Mouse (Mus musculus) kidney, adult 2 months (tissue): ENCODE data around the gene Wnt8b. TPM values are rescaled to one million over a fixed set of nuclear protein-coding genes. Genes with fewer than 3 reads are reported as not detected.

ENCODE experiments used
- DNase-seq: peaks from one replicate; pipeline ENCODE4 v3.0.0; 2021
- H3K27ac ChIP-seq: fragments of 200-500 bp; 2 replicates; pipeline ENCODE4 v1.5.1; 2012; ENCODE audit warnings: low read depth, low read length, control low read depth, inconsistent platforms; ENCODE audit not compliant: insufficient read depth
- H3K27me3 ChIP-seq: fragments of 200-500 bp; replicated peaks from 2 replicates; pipeline ENCODE4 v1.6.1; 2012; ENCODE audit warnings: mild to moderate bottlenecking, moderate library complexity, low read length, inconsistent platforms; ENCODE audit not compliant: control insufficient read depth, insufficient read depth
- H3K36me3 ChIP-seq: fragments of 200-500 bp; 2 replicates; pipeline ENCODE4 v1.6.1; 2012; ENCODE audit warnings: mild to moderate bottlenecking, moderate library complexity, low read length, inconsistent platforms; ENCODE audit not compliant: control insufficient read depth, insufficient read depth
- H3K4me1 ChIP-seq: fragments of 200-500 bp; 2 replicates; pipeline ENCODE4 v1.6.1; 2011; ENCODE audit warnings: low read length; ENCODE audit not compliant: control insufficient read depth, insufficient read depth
- H3K4me3 ChIP-seq: fragments of 200-500 bp; 2 replicates; pipeline ENCODE4 v1.5.1; 2011; ENCODE audit warnings: mild to moderate bottlenecking, low read depth, low read length, control low read depth; ENCODE audit not compliant: insufficient read depth
- CTCF ChIP-seq: fragments of 200-500 bp; conservative IDR thresholded peaks from 2 replicates; pipeline ENCODE4 v1.5.1; 2011; ENCODE audit warnings: low read depth, mild to moderate bottlenecking, control low read depth, low read length, moderate library complexity, mixed read lengths; ENCODE audit not compliant: insufficient read depth, insufficient read length
- POLR2A ChIP-seq: fragments of 200-500 bp; IDR thresholded peaks from one replicate; pipeline ENCODE4 v1.6.1; 2011; ENCODE audit warnings: low read depth, low read length, control low read depth
- WGBS: fragments of 180-500 bp; shearing (Covaris S2); methylation state at CpG from one replicate; pipeline ENCODE4 v1.1.7; 2018; 5-methylcytosine and 5-hydroxymethylcytosine counted together
- polyA plus RNA-seq: library from polyadenylated mRNA; depleted of rRNA; stranded (reverse); fragments of >200 nt; gene quantifications from 2 replicates; pipeline ENCODE4 v1.2.3, GENCODE M21; 2012

The Wnt8b gene
- polyA plus RNA-seq, 1 experiment, result 0.14 TPM

DNA sequence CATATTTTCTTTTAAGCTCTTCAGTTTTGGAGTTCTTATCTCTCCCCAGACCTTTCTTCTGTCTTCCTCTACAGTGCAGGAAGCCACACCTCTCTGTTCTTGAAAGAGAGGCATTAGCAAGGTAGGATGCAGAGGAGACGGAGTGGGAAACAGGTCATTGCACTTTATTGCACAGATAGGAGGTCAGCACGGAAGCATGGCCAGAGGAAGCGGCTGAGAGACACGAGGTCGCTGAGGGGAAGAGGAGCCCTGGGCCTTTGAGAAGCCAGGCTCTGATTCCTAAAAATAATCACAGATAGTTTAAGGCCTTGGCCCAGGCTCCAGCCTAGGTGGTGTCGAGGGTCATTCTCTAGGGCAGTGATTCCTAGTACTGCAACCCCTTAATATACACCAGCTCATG, 22.5 kb downstream of the Wnt8b start:
- 55% methylated on average over 6 of the region's 6 CpGs for WGBS
- H3K4me3 ChIP-seq, result no peak overlapping the region
- H3K27ac ChIP-seq, result no peak overlapping the region

DNA sequence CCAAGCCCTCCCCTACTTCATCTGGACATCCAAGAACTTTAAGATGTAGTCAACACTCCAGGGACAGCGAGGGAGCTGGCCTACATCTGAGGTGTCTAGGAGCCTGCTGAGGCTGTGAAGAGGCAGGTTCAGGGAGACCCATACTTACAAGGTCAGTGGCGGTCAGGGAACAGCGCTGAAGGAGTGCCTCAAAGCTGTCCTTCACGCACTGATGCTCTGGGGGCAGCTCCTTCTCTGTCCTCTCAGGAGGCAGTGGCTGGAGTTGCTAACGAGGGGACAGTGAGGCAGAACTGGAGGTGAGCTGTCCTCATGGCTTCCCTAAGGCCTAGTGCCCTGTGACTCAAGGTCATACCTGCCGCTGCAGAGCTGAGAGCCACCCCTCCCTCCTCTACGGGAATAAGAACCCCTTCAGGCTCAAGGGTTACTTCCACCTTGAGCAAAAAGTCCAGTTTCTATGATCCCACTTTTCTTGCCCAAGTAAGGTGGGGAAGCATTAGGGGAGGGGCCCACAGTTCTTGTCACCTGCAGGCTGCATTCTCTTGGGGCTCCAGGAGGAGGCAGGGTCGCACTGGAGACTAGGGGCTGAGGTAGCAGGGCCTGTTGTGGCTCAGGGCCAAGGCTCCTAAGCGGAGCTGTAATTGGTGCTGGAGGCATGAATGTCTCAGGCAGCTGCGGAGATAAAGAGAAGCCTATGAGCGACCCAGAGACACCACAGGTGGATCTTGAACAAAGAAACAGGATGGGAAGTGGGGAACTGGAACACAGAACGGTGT, 24.9 kb downstream of the Wnt8b start:
- DNase-seq, result peak; percentile 34
- H3K4me3 ChIP-seq, result no peak overlapping the region
- H3K4me1 ChIP-seq, result no peaks in the 10 kb centered on the region; the same call in 1 of the 2 replicates
- WGBS, result 66% methylated on average over 12 of the region's 12 CpGs
- H3K27me3 ChIP-seq, result no peaks in the 10 kb centered on the region
- H3K27ac ChIP-seq, result no peak overlapping the region
- H3K36me3 ChIP-seq, result no peaks in the 10 kb centered on the region
- TF ChIP-seq POLR2A (no peak), CTCF (no peak; the same call in 1 of the 2 replicates)

More for the DNA sequence above, 22.5 kb downstream of the Wnt8b start:
- no peak for DNase-seq
- TF ChIP-seq POLR2A (no peak), CTCF (no peak)
- Histone ChIP-seq H3K4me1 (no peaks in the 10 kb centered on the region; the same call in 1 of the 2 replicates), H3K27me3 (no peaks in the 10 kb centered on the region), H3K36me3 (no peaks in the 10 kb centered on the region)

DNA sequence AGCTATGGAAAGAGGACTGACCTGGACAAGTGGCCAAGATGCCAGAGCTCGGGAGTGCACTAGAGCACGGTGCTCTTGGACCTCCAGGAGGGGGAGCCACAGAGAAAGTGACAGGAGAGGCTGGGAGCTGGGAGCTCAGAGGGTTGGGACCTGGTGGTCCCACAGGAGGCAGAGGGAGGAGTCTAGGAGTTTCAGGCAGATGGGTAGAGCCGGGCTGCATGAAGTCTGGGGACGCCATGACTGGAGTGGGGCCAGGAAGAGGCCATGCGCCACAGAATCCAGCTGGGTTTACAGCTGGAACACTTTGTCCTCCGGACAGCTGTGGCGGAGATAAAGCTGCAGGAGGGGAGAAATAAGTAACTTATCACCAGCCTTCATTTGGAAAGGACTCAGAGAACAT, 25.9 kb downstream of the Wnt8b start:
- DNase-seq, result peak; percentile 60
- H3K4me1 ChIP-seq, result no peaks in the 10 kb centered on the region; the same call in 1 of the 2 replicates
- H3K36me3 ChIP-seq, result no peaks in the 10 kb centered on the region
- H3K27me3 ChIP-seq, result no peaks in the 10 kb centered on the region
- TF ChIP-seq POLR2A (no peak), CTCF (peak; percentile 27; the same call in 1 of the 2 replicates)
- no peak overlapping the region for H3K4me3 ChIP-seq
- 25% methylated on average over 7 of the region's 7 CpGs for WGBS
- no peak overlapping the region for H3K27ac ChIP-seq

DNA sequence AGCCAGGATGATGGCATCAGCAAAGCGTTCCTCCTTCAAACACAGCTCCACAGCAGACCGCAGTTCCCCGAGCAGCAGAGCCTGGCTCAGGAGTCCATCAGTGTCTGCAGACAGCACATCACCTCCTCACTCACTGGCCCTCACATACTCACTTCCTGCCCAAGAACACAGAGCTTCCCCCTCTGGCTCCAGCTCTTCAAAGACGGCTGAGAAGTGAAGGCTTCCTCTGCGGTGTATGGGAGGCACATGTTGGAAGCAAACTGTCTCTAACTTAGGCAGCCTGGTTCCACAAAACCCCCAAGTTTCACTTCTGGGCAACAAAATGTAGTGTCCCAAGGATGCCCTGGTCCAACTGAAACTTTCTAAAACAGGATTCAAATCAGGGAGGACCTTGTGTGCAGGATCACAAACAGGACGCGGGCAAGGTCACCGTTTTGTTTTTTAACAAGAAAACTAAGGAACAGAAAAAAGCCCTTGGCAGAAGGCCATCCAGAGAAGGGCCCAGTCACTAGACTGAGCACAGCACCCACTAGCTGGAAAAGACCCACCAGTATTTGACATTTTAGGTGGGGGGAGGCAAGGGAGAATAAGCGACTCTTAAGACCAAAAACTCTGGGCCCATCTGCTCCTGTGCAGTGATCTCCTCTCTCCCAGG, 32.4 kb downstream of the Wnt8b start:
- H3K27me3 ChIP-seq, result no peaks in the 10 kb centered on the region
- WGBS, result 65% methylated on average over 9 of the region's 9 CpGs
- no peak overlapping the region for H3K4me3 ChIP-seq
- no peaks in the 10 kb centered on the region for H3K36me3 ChIP-seq
- DNase-seq, result no peak
- H3K4me1 ChIP-seq, result no peaks in the 10 kb centered on the region
- no peak for TF ChIP-seq POLR2A
- no peak for TF ChIP-seq CTCF
- H3K27ac ChIP-seq, result no peak overlapping the region

DNA sequence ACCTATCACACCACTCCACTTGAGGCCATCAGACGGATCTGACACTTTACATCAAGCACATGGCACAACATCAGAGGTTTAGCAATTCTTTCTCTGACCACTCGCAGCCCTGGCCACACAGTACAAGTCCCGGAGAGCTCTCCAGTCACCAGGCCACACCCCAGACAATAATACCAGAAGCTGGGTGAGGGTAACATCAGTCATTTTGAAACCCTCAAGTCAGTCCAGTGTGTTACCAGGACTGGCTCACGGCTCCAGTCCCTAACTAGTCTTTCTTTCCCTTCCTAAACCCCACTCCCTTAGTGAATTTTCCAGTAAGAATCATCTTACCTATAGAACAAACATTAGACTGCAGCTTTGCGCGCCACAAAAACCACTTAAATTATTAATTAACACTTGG, 36.7 kb downstream of the Wnt8b start:
- DNase-seq, result no peak
- WGBS, result 89% methylated on average over 6 of the region's 6 CpGs
- no peaks in the 10 kb centered on the region for H3K4me1 ChIP-seq
- no peak for TF ChIP-seq POLR2A
- TF ChIP-seq CTCF, result no peak
- H3K27ac ChIP-seq, result no peak overlapping the region
- no peaks in the 10 kb centered on the region for H3K36me3 ChIP-seq
- no peak overlapping the region for H3K4me3 ChIP-seq
- no peaks in the 10 kb centered on the region for H3K27me3 ChIP-seq

DNA sequence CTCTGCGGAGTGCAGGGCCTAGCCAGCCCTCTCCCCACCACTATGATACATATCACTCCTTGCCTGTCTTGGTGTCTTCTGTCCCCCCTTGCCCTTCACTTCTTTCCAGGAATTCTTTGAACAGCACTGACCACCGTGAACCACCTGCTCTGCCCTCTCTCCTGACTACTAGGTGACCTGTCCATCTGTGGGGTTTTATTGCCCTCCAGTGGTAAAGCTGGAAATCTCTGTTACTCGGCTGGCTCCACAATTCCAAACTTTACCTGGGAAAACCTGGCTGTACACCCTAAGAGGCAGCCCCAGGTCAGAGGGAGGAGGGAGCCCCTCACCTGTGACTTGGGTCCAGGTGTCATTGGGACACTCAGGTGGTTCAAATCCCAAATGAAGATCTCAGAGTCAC, 42.1 kb downstream of the Wnt8b start:
- no peak for TF ChIP-seq POLR2A
- peak; percentile 60 for TF ChIP-seq CTCF
- Histone ChIP-seq H3K4me1 (no peaks in the 10 kb centered on the region), H3K27ac (no peak overlapping the region), H3K27me3 (no peaks in the 10 kb centered on the region), H3K36me3 (no peaks in the 10 kb centered on the region), H3K4me3 (no peak overlapping the region)
- peak; percentile 38 for DNase-seq
- WGBS, result 33% methylated on average over 3 of the region's 3 CpGs

DNA sequence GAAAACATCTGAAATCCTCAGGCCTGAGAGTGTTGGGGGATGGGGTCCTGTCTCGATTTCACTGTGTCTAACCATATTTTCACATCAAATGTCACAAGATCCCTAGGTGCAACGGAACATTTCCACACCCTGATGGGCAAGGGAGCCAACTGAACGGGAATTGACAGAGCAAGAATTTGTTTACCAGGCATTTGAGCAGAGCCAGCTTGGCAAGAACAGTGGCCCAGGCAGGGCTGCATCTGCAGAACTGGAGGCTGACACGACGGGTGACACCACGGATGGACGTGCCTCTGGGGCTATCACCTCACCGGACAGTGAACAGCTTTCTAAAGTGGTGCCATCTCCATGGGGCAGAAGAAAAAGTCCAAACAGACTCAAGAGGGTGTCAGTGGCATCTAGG, 44.1 kb downstream of the Wnt8b start:
- no peak for TF ChIP-seq POLR2A
- TF ChIP-seq CTCF, result no peak
- Histone ChIP-seq H3K27me3 (no peaks in the 10 kb centered on the region), H3K4me3 (no peak overlapping the region), H3K36me3 (no peaks in the 10 kb centered on the region), H3K27ac (no peak overlapping the region), H3K4me1 (no peaks in the 10 kb centered on the region)
- DNase-seq, result no peak
- WGBS, result 75% methylated on average over 8 of the region's 8 CpGs
